Mouse (Mus musculus) layer of hippocampus, adult 11-12 months (tissue): ENCODE data around the gene Gm44502.
"Not testable (repeated sequence)": the region's sequence is repeated elsewhere in the genome, so short reads cannot be mapped to it uniquely, and the experiment has no call there.

ENCODE experiments used
- DNase-seq: peaks from one replicate; pipeline ENCODE4 v3.0.0; 2022; ENCODE audit warnings: low spot score

The Gm44502 gene

DNA sequence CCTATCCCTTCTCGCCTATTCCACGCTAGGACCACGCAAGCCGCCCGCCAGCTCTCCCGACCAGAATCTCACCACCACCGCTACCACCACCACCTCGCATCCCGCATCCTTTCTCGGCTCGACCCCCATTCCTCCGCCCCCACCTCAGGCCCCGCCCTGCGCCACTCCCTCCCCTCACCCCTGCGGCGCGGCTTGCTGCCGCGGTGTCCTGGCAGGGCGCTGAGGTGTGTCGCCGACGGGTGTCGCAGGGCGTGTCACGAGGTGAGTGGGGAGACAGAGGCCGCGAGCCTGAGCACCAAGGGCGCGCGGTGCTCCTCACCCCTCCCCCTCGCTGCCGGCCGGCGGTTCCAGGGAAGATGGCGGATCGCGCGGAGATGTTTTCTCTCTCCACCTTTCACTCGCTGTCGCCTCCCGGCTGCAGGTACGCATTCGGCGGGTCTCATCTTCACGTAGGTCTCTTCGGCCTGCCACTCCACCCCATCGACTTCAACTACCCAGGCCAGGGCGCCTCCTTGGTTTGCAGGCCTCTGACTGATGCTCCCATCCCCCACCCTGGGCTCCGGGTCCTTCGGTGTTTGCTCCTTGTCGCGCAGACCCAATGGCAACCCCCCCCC lies 24.5 kb upstream of the Gm44502 start, which contains the start of gene Mapk8ip2:
Gene Mapk8ip2, plus strand, starts transcription at position 49 of the 614 bp plus-strand sequence.
- DNase-seq, result no peak

DNA sequence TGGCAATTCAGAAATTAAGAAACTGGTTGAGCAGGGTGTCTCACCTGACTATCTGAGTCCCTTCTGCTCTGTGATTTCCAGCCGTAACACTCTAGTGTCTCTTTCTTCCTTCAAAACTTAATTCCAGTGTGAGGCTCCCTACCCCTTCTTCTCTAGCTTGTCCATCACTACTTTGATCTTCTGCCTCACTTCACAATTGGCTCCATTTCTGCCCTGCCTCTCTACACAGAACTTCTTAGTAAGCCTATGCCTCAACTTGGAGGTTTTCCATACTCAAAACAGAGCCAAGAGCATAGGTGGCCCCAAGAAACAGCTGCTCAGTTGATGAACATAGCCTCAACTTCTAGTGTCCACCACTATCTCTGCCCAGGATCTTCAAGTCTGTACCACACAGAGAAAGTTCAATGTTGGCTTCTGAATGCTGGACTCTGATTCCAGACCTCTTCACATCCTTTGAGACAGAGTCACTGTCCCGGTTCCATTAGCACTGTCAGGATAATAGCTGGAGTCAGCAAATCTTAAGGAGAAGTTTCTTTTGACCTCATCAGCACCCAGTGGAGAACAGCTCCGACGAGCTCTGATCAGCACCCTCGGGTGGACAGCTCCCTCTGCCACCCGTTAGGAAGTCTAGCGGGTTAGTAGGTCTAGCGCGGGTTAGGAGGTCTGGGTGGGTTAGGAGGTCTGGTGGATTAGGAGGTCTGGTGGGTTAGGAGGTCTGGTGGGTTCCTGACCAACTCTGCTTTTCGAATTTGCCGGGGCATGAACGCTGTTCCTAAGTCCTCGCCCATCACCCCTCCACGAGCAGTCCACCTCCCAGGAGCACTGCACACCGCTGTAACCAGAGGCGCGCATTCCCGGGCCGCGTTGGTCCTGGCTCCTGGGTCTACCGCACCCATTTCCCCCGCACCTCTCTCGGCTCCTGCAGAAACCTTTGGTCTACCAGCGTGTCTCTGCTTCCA lies 23.7 kb upstream of the Gm44502 start:
- no peak for DNase-seq

GRCm38 (mm10) chr15:89442486-89443070 lies 13.1 kb upstream of the Gm44502 start:
- no peak for DNase-seq

DNA sequence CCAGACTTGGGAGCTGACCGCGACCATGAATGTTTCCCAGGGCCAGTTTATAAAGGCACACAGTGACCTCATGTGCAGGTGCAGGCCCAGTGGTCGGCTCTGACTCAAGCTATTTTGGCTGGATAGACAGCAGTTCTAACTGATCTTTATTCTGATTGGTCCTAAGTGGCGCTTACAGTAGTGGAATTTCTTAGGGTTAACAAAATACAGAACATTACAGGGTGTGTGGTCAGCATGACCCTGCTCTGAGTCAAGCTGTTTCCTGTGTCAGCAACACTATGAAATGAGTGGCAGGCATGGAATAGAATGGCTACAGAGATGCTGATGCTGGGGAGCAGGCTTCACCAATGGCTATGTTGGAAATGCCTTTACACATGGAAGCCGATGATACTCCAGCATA lies 6.4 kb upstream of the Gm44502 start:
- no peak for DNase-seq

- DNase-seq, result no peak
Measured at GRCm38 (mm10) chr15:89434136-89434535, 4.6 kb upstream of the Gm44502 start.

DNA sequence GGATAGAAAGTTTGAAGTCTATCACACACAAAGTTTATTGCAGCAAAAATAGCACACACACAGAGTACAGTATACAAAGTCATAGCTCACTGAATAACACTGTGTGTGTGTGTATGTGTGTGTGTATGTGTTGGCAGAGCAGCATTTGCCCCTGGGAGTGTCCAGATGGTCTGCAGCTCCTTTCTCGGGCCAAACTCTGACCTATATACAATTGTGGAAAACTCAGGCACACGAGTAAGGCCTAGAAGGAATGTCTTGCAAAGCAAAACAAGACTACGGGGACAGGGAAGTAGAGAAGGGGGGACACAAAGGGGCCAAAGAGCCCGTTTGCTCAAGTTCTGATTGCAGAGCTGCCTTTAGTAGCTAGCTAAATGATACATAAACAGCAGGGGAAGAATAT lies 3.5 kb upstream of the Gm44502 start:
- no peak for DNase-seq

DNA sequence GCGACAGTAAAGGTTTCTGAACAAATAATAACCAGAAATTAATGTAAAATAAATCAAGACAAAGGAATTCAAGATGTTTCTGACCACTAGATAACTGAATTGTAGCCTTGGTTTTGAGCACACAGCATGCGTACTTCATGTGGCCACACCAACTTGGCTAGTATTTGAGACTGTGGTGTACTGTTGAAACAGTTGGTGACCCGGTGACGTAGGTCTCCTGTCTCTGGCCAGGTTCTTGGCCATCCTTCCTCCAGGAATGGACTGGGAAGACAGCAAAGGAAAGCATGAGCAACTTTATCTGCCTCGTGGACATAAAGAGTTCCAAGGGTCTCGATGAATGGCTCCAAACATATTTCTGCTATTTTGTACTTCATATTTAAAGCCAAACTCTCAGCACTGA lies 2.3 kb upstream of the Gm44502 start:
- DNase-seq, result no peak

DNA sequence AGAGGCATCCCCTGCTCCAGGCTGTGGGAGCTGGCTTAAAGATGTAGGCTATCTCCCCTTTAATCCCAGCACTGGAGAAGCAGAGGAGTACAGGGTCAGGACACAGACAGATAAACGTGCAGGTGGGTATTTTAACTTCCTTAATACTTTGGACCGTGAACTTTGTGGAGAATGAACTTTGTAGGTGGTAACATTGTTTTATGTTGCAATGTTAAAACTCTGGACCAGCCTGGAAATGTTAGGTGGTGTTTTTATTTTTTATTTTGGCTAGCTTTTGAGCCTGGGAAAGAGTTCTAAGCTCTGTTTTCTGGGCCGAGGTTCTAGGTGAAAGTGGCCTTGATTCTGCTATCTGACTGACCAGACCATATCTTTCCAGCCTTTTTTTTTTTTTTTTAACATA lies 1.8 kb upstream of the Gm44502 start:
- DNase-seq, result no peak

DNA sequence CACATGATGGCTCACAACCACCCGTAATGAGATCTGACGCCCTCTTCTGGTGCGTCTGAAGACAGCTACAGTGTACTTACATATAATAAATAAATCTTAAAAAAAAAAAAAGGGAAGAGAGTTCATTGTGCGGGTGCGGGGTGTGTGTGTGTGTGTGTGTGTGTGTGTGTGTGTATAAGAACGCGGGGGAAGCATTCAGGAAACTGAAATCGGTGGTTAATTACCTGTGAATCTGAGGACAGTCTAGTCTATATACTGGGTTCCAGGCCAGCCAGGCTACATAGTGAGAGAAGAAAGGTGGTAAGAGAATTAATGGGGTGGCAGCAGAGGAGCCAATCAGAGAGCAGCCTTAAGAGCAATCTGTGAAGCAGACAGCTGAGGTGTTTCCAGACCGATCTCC lies 1.3 kb upstream of the Gm44502 start:
- not testable (repeated sequence) for DNase-seq

DNA sequence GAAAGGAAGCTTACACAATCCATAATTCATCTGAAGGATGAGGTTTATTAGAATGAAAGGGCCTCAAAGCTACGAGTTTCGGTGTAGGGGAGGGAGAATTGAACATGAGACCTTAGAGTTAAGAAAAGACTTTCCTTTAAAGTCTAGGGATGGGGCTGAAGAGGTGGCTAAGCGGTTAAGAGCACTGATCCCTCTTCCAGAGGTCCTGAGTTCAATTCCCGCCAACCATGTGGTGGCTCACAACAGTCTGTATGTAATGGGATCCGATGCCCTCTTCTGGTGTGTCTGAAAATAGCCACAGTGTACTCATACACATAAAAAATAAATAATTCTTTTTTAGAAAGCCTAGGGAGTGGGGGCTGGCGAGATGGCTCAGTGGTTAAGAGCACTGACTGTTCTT lies 845 bp upstream of the Gm44502 start:
- DNase-seq, result no peak

DNA sequence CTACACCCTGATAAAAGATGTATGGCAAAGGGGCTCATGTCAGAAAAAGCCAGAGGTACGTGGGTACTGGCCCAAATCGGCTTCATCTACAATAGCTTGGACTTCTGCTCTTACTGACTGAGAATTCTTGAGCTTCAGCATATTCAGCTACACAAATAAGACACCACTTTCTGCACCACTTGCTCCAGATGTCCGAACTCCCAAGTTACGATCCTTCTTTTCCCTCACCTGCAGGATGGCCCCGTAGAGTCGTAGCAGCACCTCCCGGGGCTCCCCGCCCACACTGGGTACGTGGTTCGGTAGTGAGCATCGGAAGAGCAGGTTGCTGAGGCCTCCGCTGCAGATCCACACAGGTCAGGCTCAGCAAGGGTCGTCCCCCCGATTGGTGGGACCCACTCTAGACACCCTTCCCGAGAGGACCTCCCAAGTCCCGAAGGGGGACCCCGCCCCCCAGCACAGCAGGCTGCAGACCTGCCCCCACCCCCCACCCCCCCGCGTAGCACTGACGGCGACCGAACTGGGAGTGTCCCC lies 610 bp downstream of the Gm44502 start:
- no peak for DNase-seq

GRCm38 (mm10) chr15:89428136-89428790 lies 1.2 kb downstream of the Gm44502 start:
- DNase-seq, result no peak

- DNase-seq, result no peak
Measured at GRCm38 (mm10) chr15:89426716-89427115, 2.8 kb downstream of the Gm44502 start.

DNA sequence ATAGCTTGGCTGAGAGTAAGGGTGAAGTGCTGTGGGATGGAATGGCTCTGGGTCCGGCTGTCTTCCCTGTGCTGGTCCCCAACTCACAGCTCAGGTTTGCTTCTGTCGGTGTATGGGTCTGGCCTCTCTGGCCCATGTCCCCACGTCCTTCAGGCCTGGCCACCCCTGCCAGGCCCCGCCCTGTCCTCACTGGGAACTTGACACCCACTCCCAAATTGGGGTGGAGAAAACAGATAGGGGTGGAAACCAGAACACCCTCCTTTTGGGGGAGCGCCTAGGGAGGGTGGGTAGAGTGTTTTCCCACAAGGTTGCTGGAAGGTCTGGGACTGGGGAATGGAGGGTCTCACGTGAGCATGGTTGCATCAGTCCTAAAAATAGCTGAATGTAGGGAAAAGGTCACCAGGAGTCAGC lies 3.8 kb downstream of the Gm44502 start, which contains the start of gene Cpt1b:
Gene Cpt1b, minus strand, starts transcription at position 153 of the 411 bp plus-strand sequence.
- no peak for DNase-seq

- DNase-seq, result no peak
Measured at GRCm38 (mm10) chr15:89424621-89425020, 4.9 kb downstream of the Gm44502 start.

GRCm38 (mm10) chr15:89421938-89422337 lies 7.6 kb downstream of the Gm44502 start:
- DNase-seq, result no peak

DNA sequence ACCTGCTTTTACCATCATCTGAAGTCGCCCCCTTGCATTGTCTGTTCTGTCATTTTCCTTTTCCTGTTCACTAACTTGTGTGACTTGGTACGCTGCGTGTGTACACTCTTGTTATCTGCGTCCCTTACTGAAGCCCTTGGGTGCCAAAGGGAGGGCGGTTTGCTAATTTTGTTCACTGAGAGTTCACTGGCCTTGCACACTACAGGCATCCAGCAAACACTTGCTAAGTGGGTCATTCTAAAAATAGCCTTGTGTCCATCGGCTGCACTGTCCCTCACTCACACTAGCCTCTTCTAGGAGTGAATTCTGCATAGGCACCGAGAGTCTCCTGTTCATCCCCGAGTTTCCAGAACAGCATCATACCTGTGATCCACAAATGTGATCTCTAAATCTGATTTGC lies 14.2 kb downstream of the Gm44502 start:
- DNase-seq, result no peak

DNA sequence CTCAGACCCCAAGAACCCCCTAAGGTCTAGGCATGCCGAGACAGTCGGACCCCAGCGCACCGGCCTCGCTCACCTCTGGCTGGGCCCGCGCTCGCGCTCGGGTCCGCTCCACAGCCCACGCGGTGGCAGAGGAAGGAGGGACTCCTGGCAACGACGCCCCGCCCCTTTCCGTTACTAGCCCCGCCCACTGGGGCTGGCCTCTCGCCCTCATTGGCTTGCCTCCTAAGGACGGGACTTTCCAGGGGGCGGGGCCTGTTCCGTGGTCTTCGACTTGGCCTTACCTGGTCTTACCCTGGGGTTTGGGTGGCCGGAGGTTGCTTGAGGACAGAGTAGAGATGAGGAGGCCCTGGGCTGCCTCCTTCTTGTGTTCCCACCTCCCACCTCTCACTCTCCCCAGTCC lies 19.4 kb downstream of the Gm44502 start, which contains the start of gene Syce3:
Gene Syce3, minus strand, starts transcription at position 386 of the 400 bp plus-strand sequence.
- DNase-seq, result no peak

GRCm38 (mm10) chr15:89406691-89407090 lies 22.8 kb downstream of the Gm44502 start:
- no peak for DNase-seq

DNA sequence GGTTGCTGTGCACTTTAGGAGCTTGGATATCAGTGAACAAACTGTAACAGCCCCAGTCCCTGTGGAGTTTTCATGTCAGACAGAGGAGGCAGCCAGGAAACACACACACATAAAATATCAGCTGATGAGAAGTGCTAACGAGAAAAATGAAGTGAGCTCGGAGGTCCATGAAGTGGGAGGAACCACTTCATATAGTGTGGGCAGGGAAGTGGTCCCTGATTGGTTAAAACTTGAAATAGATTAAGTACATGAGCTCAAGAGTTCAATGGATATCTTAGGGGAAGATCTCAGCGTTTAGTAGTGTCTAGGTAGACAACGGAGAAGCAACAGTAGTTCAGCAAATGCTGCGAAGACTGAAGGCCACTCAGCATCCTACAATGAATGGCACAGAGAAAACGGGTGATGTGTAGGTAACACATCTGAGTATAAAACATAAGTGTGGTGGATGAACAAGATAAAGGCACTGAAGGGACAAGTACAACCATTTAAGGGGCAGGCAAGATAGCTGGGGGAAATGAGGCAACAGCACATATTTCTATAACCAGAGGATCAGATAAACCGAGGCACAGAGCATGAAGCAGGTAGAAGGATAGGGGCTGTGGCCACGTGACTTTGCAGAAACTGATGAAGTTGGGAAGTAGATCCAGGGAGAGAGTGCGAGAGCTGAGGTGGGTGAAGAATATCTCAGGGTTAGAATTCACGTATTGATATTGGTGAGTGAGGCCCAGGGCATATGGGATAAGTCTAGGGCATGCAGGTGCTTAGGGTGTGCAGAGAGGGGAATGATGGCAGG lies 24.5 kb downstream of the Gm44502 start:
- DNase-seq, result no peak

- no peak for DNase-seq
Measured at GRCm38 (mm10) chr15:89402471-89402870, 27.0 kb downstream of the Gm44502 start.
